Mouse (Mus musculus): ENCODE results near the gene Tas2r116. TPM values are rescaled to one million over a fixed set of nuclear protein-coding genes. Genes with fewer than 3 reads are reported as not detected.

The Tas2r116 gene
- not detected for total RNA-seq (2022)

DNA sequence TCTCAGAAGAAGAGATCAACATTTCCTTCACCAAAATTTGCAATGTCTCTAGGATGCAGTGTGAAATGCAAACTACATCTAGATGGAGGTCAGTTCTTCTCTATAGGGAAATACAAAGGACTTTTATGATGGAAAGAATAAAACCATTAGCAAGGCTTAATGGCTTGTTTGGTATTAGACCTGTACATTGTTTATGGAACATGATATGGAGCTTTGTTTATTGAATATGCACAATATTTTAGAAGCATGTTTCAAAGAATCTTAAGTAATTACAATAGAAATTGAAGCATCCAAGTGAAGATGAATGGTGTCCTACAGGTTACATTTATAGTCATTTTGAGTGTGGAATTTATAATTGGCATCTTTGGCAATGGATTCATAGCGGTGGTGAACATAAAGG lies at the start of gene Tas2r116:
TSS of gene Tas2r116 (plus strand) at position 301 of the 400 bp plus-strand sequence.
- DNase-seq (ENCODE audit: low spot score in 2 of 2): no peak

DNA sequence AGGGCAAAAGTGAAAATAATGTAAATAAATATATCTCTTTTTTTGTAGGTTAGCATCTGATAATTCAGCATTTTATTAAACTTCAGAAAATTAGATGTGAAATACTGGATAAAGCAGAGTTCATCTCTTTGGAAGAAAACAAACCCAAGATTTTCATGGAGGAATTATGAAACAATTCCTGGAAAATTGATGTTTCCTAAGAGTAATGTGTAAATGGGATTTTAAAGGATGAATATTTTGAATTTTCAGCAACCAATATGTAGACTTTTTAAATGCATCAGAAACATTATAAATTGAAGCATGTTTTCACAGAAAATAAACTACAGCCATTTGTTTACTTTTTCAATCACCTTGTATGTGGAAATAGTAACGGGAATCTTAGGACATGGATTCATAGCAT lies 8.4 kb upstream of the Tas2r116 start, which contains the start of gene Tas2r123:
TSS of gene Tas2r123 (plus strand) at position 301 of the 400 bp plus-strand sequence.
- DNase-seq (ENCODE audit: low spot score in 2 of 2): no peak

DNA sequence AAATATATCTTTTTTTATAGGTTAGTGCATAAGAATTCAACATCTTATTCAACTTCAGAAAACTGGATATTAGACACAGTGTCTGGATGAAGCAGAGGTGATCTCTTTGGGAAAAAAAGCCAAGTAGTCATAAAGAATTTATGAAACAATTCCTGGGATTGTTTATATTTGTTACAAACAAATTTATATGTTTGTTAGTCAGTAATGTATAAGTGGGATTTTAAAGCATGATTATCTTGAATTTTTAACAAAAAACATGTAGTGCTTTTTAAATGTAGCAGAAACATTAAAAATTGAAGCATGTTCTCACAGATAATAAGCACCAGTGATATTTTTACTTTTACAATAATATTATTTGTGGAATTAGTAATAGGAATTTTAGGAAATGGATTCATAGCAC lies 12.5 kb downstream of the Tas2r116 start, which contains the start of gene Tas2r110:
TSS of gene Tas2r110 (plus strand) at position 301 of the 400 bp plus-strand sequence.
- no peak for DNase-seq (ENCODE audit: low spot score in 2 of 2)

DNA sequence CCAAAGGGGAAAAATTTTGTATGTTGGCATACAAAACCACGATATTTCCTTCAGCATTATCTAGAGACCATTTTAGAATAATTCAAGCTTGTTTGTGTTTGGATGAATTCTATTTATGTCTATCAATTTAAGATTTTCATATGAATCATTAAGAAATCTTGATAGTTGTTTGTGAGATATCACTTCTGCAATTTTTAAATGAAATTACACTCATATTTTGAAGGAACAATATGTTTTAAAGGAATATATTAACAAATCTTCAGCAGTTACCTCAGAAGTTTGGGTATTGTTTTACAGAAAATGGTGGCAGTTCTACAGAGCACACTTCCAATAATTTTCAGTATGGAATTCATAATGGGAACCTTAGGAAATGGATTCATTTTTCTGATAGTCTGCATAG lies 37.5 kb downstream of the Tas2r116 start, which contains the start of gene Tas2r113:
TSS of gene Tas2r113 (plus strand) at position 301 of the 400 bp plus-strand sequence.
- no peak for DNase-seq (ENCODE audit: low spot score in 2 of 2)

Other genes with a start within 250 kb of the Tas2r116 start
- gene A630073D07Rik, start 203.9 kb upstream of the Tas2r116 start, total RNA-seq (2022): not detected
- not detected for gene Tas2r120, start 198.5 kb upstream of the Tas2r116 start, total RNA-seq (2022)
- not detected for gene Tas2r121, start 154.4 kb upstream of the Tas2r116 start, total RNA-seq (2022)
- gene Tas2r122, start 143.5 kb upstream of the Tas2r116 start, total RNA-seq (2022): not detected
- not detected for gene Tas2r115, start 117.4 kb upstream of the Tas2r116 start, total RNA-seq (2022)
- gene Tas2r124, start 100.7 kb upstream of the Tas2r116 start, total RNA-seq (2022): not detected
- gene Tas2r102, start 93.3 kb upstream of the Tas2r116 start, total RNA-seq (2022): not detected
- gene Tas2r136, start 77.3 kb upstream of the Tas2r116 start, total RNA-seq (2022): not detected
- gene Tas2r117, start 52.6 kb upstream of the Tas2r116 start, total RNA-seq (2022): not detected
- gene Tas2r123, start 8.3 kb upstream of the Tas2r116 start, total RNA-seq (2022): not detected
- not detected for gene Tas2r110, start 12.6 kb downstream of the Tas2r116 start, total RNA-seq (2022)
- not detected for gene Tas2r113, start 37.6 kb downstream of the Tas2r116 start, total RNA-seq (2022)
- not detected for gene Tas2r125, start 54.2 kb downstream of the Tas2r116 start, total RNA-seq (2022)
- not detected for gene Tas2r129, start 95.7 kb downstream of the Tas2r116 start, total RNA-seq (2022)
- gene Tas2r131, start 102.5 kb downstream of the Tas2r116 start, total RNA-seq (2022): not detected
- not detected for gene Tas2r109, start 125.5 kb downstream of the Tas2r116 start, total RNA-seq (2022)
- not detected for gene Tas2r103, start 181.7 kb downstream of the Tas2r116 start, total RNA-seq (2022)
- gene Tas2r140, start 200.4 kb downstream of the Tas2r116 start, total RNA-seq (2022): not detected
- 10 to 100 TPM; 83.5 to 95.3 (median 94.0) TPM for gene Smim10l1, start 249.5 kb downstream of the Tas2r116 start, total RNA-seq (2022)

Measured in layer of hippocampus, adult 8-10 months (tissue).